Mouse (Mus musculus) limb, embryonic 11.5 days (tissue): Measurements from ENCODE around the gene Atp6v0d1. TPM values are rescaled to one million over a fixed set of nuclear protein-coding genes. Genes with fewer than 3 reads are reported as not detected.

Experiments
- ATAC-seq: fragments of 200-750 bp; cut with Nextera tagmentation; 2 replicates; pipeline ENCODE4 v1.8.0; 2017; ENCODE audit warnings: low read depth; ENCODE audit not compliant: insufficient number of reproducible peaks, low FRiP score, low TSS enrichment
- DNase-seq: peaks from one replicate; pipeline ENCODE4 v3.0.0-alpha.2; 2015; ENCODE audit warnings: low spot score
- H3K27ac ChIP-seq: fragments of 300-500 bp; sonication (generic); replicated peaks from 2 replicates; pipeline ENCODE4 v1.5.1; 2014; ENCODE audit warnings: low read depth, mild to moderate bottlenecking, low read length
- H3K27me3 ChIP-seq: fragments of 300-500 bp; sonication (generic); 2 replicates; pipeline ENCODE4 v1.6.1; 2014; ENCODE audit warnings: mild to moderate bottlenecking, low read length, mixed read lengths; ENCODE audit not compliant: control insufficient read depth, insufficient read depth
- H3K36me3 ChIP-seq: fragments of 300-500 bp; sonication (generic); 2 replicates; pipeline ENCODE4 v1.6.1; 2014; ENCODE audit warnings: mild to moderate bottlenecking, low read length, moderate library complexity, mixed read lengths; ENCODE audit not compliant: control insufficient read depth, insufficient read depth
- H3K4me1 ChIP-seq: fragments of 300-500 bp; sonication (generic); 2 replicates; pipeline ENCODE4 v1.6.1; 2014; ENCODE audit warnings: low read length, mixed read lengths; ENCODE audit not compliant: control insufficient read depth, insufficient read depth
- H3K4me2 ChIP-seq: fragments of 300-500 bp; sonication (generic); 2 replicates; pipeline ENCODE4 v1.6.1; 2014; ENCODE audit warnings: low read depth, mild to moderate bottlenecking, moderate library complexity; ENCODE audit not compliant: severe bottlenecking
- H3K4me3 ChIP-seq: fragments of 300-500 bp; sonication (generic); 2 replicates; pipeline ENCODE4 v1.5.1; 2014; ENCODE audit warnings: low read depth, low read length
- H3K9ac ChIP-seq: fragments of 300-500 bp; sonication (generic); 2 replicates; pipeline ENCODE4 v1.6.1; 2014; ENCODE audit warnings: mild to moderate bottlenecking, low read length
- H3K9me3 ChIP-seq: fragments of 300-500 bp; sonication (generic); 2 replicates; pipeline ENCODE4 v1.6.1; 2016; ENCODE audit warnings: low read length; ENCODE audit not compliant: control insufficient read depth
- WGBS: fragments of 180-500 bp; shearing (Covaris S2); extraction: QIAGEN DNeasy Blood & Tissue Kit; methylation state at CpG from one replicate; pipeline ENCODE4 v1.1.7; 2014; 5-methylcytosine and 5-hydroxymethylcytosine counted together
- polyA plus RNA-seq: library from polyadenylated mRNA; unstranded; fragments of >200 nt; fragmentation: Nextera tagmentation; extraction: Ambion mirVana; gene quantifications from 2 replicates; pipeline ENCODE4 v1.2.1, GENCODE M21; 2014

Atp6v0d1 gene
- polyA plus RNA-seq, 1 experiment from 2014 or later = 81.5 TPM

- no peak overlapping the region for H3K27ac ChIP-seq
- H3K4me3 ChIP-seq = no peak overlapping the region
- DNase-seq (no peak), ATAC-seq (no peak)
- H3K36me3 ChIP-seq = peaks cover 11% of the 10 kb centered on the region; the same call in 1 of the 2 replicates
- no peaks in the 10 kb centered on the region for H3K9me3 ChIP-seq
- no peaks in the 10 kb centered on the region for H3K27me3 ChIP-seq
- H3K4me2 ChIP-seq = no peak overlapping the region
- peaks cover 3% of the 10 kb centered on the region; the same call in 1 of the 2 replicates for H3K4me1 ChIP-seq
- H3K9ac ChIP-seq = no peak overlapping the region
- 91% methylated on average over 1 of the region's 1 CpGs for WGBS
These were observed 37.6 kb downstream of the Atp6v0d1 start for GRCm38 (mm10) chr8:105528206-105528605.

GRCm38 (mm10) chr8:105527110-105527509, 38.7 kb downstream of the Atp6v0d1 start:
- Histone ChIP-seq H3K27me3 (no peaks in the 10 kb centered on the region), H3K4me2 (no peak overlapping the region), H3K4me1 (peaks cover 13% of the 10 kb centered on the region), H3K27ac (no peak overlapping the region), H3K9ac (no peak overlapping the region), H3K36me3 (peaks cover 17% of the 10 kb centered on the region; the same call in 1 of the 2 replicates), H3K9me3 (no peaks in the 10 kb centered on the region), H3K4me3 (no peak overlapping the region)
- DNase-seq (no peak), ATAC-seq (no peak)
- 78% methylated on average over 2 of the region's 2 CpGs for WGBS

- Histone ChIP-seq H3K4me2 (no peak overlapping the region), H3K4me3 (no peak overlapping the region), H3K36me3 (peaks cover 16% of the 10 kb centered on the region; the same call in 1 of the 2 replicates), H3K27me3 (no peaks in the 10 kb centered on the region), H3K9me3 (no peaks in the 10 kb centered on the region), H3K9ac (no peak overlapping the region; the same call in 1 of the 2 replicates), H3K27ac (0 out of 2 replicates have a peak overlapping the region, but pooled peaks have one; percentile 30), H3K4me1 (peaks cover 39% of the 10 kb centered on the region)
- no peak for ATAC-seq
- WGBS = 47% methylated on average over 9 of the region's 9 CpGs
- no peak for DNase-seq
These were observed 43.0 kb downstream of the Atp6v0d1 start for GRCm38 (mm10) chr8:105522890-105523289.

- no peak overlapping the region for H3K27ac ChIP-seq
- DNase-seq (no peak), ATAC-seq (no peak)
- peaks cover 16% of the 10 kb centered on the region; the same call in 1 of the 2 replicates for H3K36me3 ChIP-seq
- no peak overlapping the region for H3K9ac ChIP-seq
- peaks cover 46% of the 10 kb centered on the region for H3K4me1 ChIP-seq
- H3K27me3 ChIP-seq = no peaks in the 10 kb centered on the region
- peak overlapping the region; percentile 88; the same call in 1 of the 2 replicates for H3K4me2 ChIP-seq
- H3K9me3 ChIP-seq = no peaks in the 10 kb centered on the region
- no peak overlapping the region for H3K4me3 ChIP-seq
- 71% methylated on average over 21 of the region's 21 CpGs for WGBS
These were observed 43.7 kb downstream of the Atp6v0d1 start for GRCm38 (mm10) chr8:105521995-105522769.

- Histone ChIP-seq H3K9me3 (no peaks in the 10 kb centered on the region), H3K4me1 (peaks cover 57% of the 10 kb centered on the region), H3K4me2 (peak overlapping the region; percentile 88), H3K9ac (peak overlapping the region; percentile 99), H3K4me3 (peak overlapping the region; percentile 95; the same call in 1 of the 2 replicates), H3K27me3 (no peaks in the 10 kb centered on the region), H3K27ac (peak overlapping the region; percentile 93), H3K36me3 (peaks cover 16% of the 10 kb centered on the region; the same call in 1 of the 2 replicates)
- DNase-seq = peak; percentile 71
- WGBS = 0% methylated on average over 3 of the region's 3 CpGs
- ATAC-seq = 0 out of 2 replicates have a peak, but pooled peaks have one; percentile 7
These were observed 44.8 kb downstream of the Atp6v0d1 start for GRCm38 (mm10) chr8:105521061-105521460.

GRCm38 (mm10) chr8:105520521-105520920, 45.3 kb downstream of the Atp6v0d1 start:
- no peaks in the 10 kb centered on the region for H3K27me3 ChIP-seq
- H3K4me3 ChIP-seq = peak overlapping the region; percentile 95
- DNase-seq (peak; percentile 44), ATAC-seq (no peak)
- peak overlapping the region; percentile 93 for H3K27ac ChIP-seq
- no peaks in the 10 kb centered on the region for H3K9me3 ChIP-seq
- peak overlapping the region; percentile 99 for H3K9ac ChIP-seq
- 22% methylated on average over 5 of the region's 5 CpGs for WGBS
- H3K36me3 ChIP-seq = peaks cover 16% of the 10 kb centered on the region; the same call in 1 of the 2 replicates
- peaks cover 58% of the 10 kb centered on the region for H3K4me1 ChIP-seq
- peak overlapping the region; percentile 88 for H3K4me2 ChIP-seq

- peaks cover 58% of the 10 kb centered on the region for H3K4me1 ChIP-seq
- DNase-seq (peak; percentile 85), ATAC-seq (no peak)
- peak overlapping the region; percentile 95 for H3K4me3 ChIP-seq
- peaks cover 15% of the 10 kb centered on the region; the same call in 1 of the 2 replicates for H3K36me3 ChIP-seq
- no peaks in the 10 kb centered on the region for H3K9me3 ChIP-seq
- H3K27me3 ChIP-seq = no peaks in the 10 kb centered on the region
- peak overlapping the region; percentile 99 for H3K9ac ChIP-seq
- H3K4me2 ChIP-seq = peak overlapping the region; percentile 88
- H3K27ac ChIP-seq = peak overlapping the region; percentile 93
- 0% methylated on average over 2 of the region's 2 CpGs for WGBS
These were observed 46.3 kb downstream of the Atp6v0d1 start for GRCm38 (mm10) chr8:105519591-105519990.

- H3K4me1 ChIP-seq = peaks cover 62% of the 10 kb centered on the region
- peaks cover 11% of the 10 kb centered on the region; the same call in 1 of the 2 replicates for H3K36me3 ChIP-seq
- H3K9me3 ChIP-seq = no peaks in the 10 kb centered on the region
- H3K4me2 ChIP-seq = peak within 1 kb of the TSS; percentile 88
- DNase-seq (peak; percentile 89), ATAC-seq (peak; percentile 49)
- H3K9ac ChIP-seq = peak within 1 kb of the TSS; percentile 99
- H3K4me3 ChIP-seq = peak within 1 kb of the TSS; percentile 95
- no peaks in the 10 kb centered on the region for H3K27me3 ChIP-seq
- H3K27ac ChIP-seq = peak within 1 kb of the TSS; percentile 93
- under 1% methylated on average over 68 of the region's 68 CpGs for WGBS
These were observed 47.2 kb downstream of the Atp6v0d1 start, which contains the start of gene Hsd11b2 for GRCm38 (mm10) chr8:105518436-105519313. Gene Hsd11b2 (plus strand): TSS chr8:105518755.
